Mouse (Mus musculus) cerebellum, adult 18-20 months (tissue): Measurements from ENCODE around the gene Adam15.

Experiments
- DNase-seq, 2 experiments: peaks; one replicate each; pipeline ENCODE4 v3.0.0; 2021

Gene Adam15

GRCm38 (mm10) chr3:89295685-89296230 is 54.0 kb downstream of the Adam15 start:
- no peak for DNase-seq

GRCm38 (mm10) chr3:89294195-89294594 is 55.6 kb downstream of the Adam15 start:
- DNase-seq: no peak

GRCm38 (mm10) chr3:89293247-89293918 is 56.4 kb downstream of the Adam15 start:
- no peak for DNase-seq

GRCm38 (mm10) chr3:89292303-89292702 is 57.5 kb downstream of the Adam15 start:
- no peak for DNase-seq

GRCm38 (mm10) chr3:89291874-89292273 is 57.9 kb downstream of the Adam15 start:
- DNase-seq: no peak
